Mouse (Mus musculus) heart, adult 2 months (tissue): ENCODE results near the gene Stx2.

Experiments
- CTCF ChIP-seq: fragments of 200-600 bp; IDR thresholded peaks from 2 replicates; pipeline ENCODE4 v1.8.1; 2022; ENCODE audit warnings: antibody characterized with exemption, mild to moderate bottlenecking, moderate library complexity
- POLR2A ChIP-seq: fragments of 200-500 bp; IDR thresholded peaks from 2 replicates; pipeline ENCODE4 v1.6.1; 2011; ENCODE audit warnings: mild to moderate bottlenecking, low read depth, low read length, control low read depth; ENCODE audit not compliant: insufficient read depth

DNA sequence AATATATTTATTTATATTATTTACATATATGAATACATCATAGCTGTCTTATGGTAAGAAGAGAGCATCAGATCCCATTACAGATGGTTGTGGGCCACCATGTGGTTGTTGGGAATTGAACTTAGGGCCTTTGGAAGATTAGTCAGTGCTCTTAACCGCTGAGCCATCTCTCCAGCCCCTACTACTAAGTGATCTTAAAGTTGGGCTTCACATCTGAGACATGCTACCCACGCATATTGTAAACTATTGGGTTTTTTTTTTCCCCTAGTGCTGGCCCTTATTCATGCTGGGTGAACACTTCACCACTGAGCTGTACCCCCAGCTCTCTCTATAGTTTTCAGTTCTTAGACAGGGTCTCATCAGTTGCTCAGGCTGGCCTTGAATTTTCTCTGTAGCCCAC is 2.6 kb upstream of the Stx2 start:
- TF ChIP-seq CTCF = no peak
- no peak for TF ChIP-seq POLR2A
